Mouse (Mus musculus) brain, embryonic 14.5 days (tissue): ENCODE data around the gene Tnfsf9.

Experiments
- CTCF ChIP-seq: fragments of 200-500 bp; IDR thresholded peaks from 2 replicates; pipeline ENCODE4 v1.5.1; 2012; ENCODE audit warnings: inconsistent platforms, mild to moderate bottlenecking, moderate library complexity, borderline replicate concordance; ENCODE audit not compliant: insufficient read depth, insufficient read length; ENCODE audit errors: extremely low read depth
- POLR2A ChIP-seq: fragments of 200-500 bp; IDR thresholded peaks from 2 replicates; pipeline ENCODE4 v1.6.1; 2012; ENCODE audit warnings: mild to moderate bottlenecking, inconsistent platforms, borderline replicate concordance; ENCODE audit not compliant: poor library complexity, insufficient read depth, insufficient read length, severe bottlenecking; ENCODE audit errors: extremely low read depth

DNA sequence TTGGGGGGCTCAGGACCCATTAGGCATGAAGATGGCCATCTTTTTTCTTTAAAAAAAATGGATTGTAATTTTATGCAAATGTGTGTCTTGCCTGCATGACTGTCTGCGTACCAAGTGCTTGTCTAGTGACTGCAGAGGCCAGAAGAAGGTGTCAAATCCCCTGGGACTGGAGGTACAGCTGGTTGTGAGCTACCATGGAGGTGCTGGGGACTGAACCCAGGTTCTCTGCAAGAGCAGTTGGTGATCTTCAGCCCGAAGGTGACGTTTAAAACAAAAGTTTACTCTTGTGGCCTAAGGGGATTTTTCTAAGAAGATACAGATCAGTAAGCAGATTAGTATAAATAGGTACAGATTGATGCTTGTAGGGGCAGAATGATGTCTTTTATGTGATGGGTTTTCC, 30.5 kb downstream of the Tnfsf9 start:
- TF ChIP-seq CTCF (no peak), POLR2A (no peak)
